Mouse (Mus musculus): ENCODE results near the gene Csnk2a2.

Csnk2a2 gene

GRCm38 (mm10) chr8:95487800-95488697 is 1.8 kb downstream of the Csnk2a2 start:
- DNase-seq (ENCODE audit: low spot score) = no peak

GRCm38 (mm10) chr8:95470008-95470407 is 19.8 kb downstream of the Csnk2a2 start:
- no peak for DNase-seq (ENCODE audit: low spot score)

- no peak for DNase-seq (ENCODE audit: low spot score)
Measured at GRCm38 (mm10) chr8:95468995-95469394, 20.8 kb downstream of the Csnk2a2 start.

DNA sequence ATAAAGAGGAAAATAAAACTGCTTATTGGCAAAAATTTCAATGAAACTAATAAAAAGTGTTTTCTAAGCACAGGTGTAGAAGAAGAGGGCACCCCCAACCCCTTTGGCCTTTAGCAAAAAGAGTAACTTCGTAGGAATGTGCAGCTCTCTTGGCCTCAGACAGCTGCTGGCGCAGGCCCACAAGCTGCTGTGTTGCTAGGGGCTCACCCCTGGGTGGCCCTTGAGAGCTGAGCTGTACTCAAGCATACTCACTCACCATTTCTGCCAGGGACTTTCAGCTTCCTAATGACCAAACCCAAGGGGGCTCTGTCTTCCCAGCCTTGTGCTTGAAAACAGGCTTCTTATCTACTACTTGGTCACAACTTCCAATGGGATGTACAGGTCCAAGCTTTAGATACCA is 23.3 kb downstream of the Csnk2a2 start:
- DNase-seq (ENCODE audit: low spot score) = no peak

- no peak for DNase-seq (ENCODE audit: low spot score)
Measured at GRCm38 (mm10) chr8:95452518-95452917, 37.3 kb downstream of the Csnk2a2 start.

- DNase-seq (ENCODE audit: low spot score) = no peak
Measured at GRCm38 (mm10) chr8:95450271-95450670, 39.6 kb downstream of the Csnk2a2 start.

- DNase-seq (ENCODE audit: low spot score) = no peak
Measured at GRCm38 (mm10) chr8:95447661-95448060, 42.2 kb downstream of the Csnk2a2 start.

DNA sequence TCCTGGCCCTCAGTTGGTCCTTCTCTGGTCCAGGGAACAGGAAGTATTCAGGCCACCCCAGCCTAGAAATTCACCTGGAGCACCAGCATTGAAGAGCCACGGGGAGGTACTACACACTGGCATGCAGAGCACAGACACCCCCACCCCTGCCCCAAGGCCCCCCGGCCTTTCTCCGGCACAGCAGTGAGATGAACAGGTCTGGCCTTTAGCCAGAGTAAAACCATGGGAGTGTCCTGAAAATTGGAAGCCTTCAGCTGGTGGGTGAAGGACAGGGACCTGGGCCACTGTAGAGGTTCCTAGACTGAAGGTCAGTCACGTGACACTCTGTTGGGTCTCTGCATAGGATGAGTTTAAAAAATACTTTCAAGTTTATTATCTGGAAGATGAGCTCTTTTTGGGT is 44.8 kb downstream of the Csnk2a2 start:
- no peak for DNase-seq (ENCODE audit: low spot score)

- no peak for DNase-seq (ENCODE audit: low spot score)
Measured at GRCm38 (mm10) chr8:95441491-95442039, 48.3 kb downstream of the Csnk2a2 start.

DNA sequence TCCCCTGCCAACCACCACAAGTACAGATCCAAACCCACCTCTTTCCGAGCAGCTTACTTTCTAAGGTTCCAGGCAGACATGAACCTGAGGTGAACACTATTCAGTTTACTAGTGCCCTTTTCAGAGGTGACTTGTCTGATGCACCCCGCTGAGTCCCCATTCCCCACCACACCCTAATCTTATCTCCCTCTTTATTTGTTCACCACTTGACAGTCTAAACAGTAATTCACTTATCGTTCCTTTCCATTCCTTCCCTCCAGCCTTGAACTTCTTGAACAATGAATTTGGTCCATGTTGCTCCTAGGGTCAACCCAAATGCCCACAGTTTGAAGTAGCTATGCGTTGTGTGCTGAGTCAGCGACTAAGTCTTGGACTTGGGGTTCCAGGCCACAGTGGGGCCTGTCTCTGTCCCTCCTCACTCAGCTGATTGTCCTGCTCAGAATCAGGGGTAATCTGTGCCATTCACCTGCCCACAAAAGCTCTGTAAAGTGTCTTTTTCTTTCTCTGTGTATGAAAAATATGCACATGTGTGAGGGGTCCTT is 49.6 kb downstream of the Csnk2a2 start:
- DNase-seq (ENCODE audit: low spot score) = no peak

GRCm38 (mm10) chr8:95439421-95439820 is 50.4 kb downstream of the Csnk2a2 start:
- no peak for DNase-seq (ENCODE audit: low spot score)

GRCm38 (mm10) chr8:95437341-95437992 is 52.4 kb downstream of the Csnk2a2 start:
- DNase-seq (ENCODE audit: low spot score) = no peak

GRCm38 (mm10) chr8:95435930-95436329 is 53.9 kb downstream of the Csnk2a2 start:
- no peak for DNase-seq (ENCODE audit: low spot score)

- no peak for DNase-seq (ENCODE audit: low spot score)
Measured at GRCm38 (mm10) chr8:95435471-95435870, 54.4 kb downstream of the Csnk2a2 start.

DNA sequence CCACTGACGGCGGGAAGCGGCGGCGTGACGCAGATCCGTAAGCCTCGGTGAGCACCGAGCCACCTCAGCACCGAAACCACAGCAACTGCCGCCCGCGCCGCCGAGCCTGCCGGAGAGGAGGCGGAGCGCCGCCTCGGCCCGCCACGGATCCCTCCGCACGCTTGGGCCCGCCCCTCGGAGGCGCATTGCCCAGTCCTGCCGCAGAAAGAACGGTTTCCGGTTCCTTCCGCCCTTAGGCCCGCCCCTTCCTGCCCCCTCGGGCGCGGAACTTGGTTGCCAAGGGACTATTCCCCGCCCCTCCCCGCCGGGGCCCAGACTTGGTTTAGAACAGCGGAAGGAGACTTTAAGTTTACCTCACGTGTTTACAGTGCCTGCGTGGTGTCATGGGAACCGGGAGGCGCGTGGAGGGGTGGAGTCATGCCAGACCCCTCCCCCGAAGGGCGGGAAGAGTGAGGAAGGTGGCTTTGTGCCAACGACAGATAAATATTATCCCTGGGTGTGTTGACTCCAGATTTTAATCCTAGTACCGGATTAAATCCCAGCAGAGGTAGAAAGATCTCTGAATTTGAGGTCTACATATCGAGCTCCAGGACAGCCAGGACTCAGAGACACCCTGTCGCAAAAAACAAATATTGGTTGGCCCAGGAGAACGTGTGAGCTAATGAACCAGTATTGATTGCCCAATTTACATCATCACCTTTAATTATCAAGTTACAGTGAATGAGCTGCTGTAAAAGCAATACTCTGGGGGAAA is 55.0 kb downstream of the Csnk2a2 start, which contains the start of gene Cfap20:
Gene Cfap20 (minus strand): TSS at position 184 of the 754 bp plus-strand sequence.
- DNase-seq (ENCODE audit: low spot score) = peak; percentile 98

DNA sequence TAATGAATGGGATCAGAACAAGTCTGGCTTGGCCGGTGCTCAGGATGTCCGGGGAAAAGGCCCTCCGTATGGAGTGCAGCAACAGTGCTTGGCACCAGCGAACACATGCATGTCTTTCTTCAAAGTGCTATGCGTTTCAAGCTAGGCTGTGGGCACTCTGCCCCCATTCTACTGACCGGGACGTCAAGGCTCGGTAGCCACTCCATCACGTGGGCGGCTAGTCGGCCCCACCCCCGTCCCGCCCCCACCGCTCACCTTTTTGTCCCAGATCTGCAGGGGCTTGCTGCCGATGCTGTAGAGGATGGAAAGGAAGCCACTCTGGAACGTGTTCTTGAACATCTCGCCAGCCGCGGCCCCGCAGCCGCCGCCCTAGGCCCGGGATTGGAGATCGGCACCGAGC is 55.6 kb downstream of the Csnk2a2 start:
- DNase-seq (ENCODE audit: low spot score) = no peak

DNA sequence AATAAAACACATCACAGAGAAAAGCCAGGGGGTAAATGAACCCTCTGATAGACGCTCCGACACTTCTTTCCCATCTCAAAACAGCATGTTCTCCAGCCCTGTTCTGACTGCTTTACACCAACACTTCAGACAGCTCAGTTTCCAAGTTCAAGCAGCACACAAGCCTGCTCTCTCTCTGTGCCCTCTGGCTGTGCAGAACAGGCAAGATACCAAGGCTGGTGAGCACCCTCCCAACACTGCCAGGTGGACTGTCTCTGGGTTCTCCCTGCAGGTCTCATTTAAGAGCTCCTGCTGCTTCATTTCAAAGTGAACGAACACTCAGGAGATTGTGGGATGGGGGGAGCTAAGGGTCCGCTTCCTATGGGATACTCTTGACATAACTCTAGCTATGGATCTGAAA is 56.7 kb downstream of the Csnk2a2 start:
- no peak for DNase-seq (ENCODE audit: low spot score)

- no peak for DNase-seq (ENCODE audit: low spot score)
Measured at GRCm38 (mm10) chr8:95432471-95432870, 57.4 kb downstream of the Csnk2a2 start.

DNA sequence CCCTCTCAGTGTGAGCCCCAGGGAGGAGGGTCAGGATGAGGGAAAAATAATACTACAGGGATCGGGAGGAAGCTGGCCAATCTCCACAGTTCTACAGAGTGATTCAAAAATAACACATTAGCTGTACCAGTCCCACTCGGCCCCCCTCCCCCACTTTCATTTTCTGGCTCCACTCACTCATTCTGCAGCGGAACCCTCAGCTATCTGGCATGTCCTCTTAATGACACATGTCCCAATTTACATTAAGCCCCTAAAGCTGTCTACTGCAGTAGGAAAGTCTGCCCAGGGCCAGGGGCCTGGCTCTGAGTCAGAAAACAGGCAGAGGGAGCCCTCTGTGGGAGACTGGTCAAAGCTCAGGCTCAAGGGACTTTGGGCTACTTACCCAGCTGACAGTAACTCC is 59.9 kb downstream of the Csnk2a2 start:
- no peak for DNase-seq (ENCODE audit: low spot score)

- DNase-seq (ENCODE audit: low spot score) = no peak
Measured at GRCm38 (mm10) chr8:95427594-95428535, 62.0 kb downstream of the Csnk2a2 start.

DNA sequence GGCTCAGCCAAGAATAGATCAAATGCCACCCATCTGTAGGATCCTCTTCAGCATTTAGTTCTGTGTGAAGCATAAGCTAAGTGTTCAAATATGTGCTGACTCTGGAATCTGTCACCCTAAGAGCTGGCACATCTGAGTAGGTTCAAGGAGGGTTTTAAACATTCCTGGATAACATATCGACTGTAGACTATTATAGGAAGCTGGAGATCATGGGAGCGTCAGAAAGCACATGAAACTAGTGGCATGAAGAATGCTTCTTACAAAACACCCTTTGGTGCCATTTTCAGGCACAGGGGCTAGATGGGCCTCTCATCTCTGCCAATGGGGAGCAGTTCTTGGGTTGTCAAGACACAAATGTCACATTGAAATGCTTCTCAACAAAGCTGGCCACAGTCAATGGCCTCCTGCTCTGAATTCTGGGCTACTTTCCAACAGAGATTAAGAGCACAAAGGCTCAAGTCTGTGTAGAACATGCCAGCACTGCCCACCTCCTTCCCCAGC is 63.0 kb downstream of the Csnk2a2 start:
- no peak for DNase-seq (ENCODE audit: low spot score)

All from left cerebral cortex, adult 11 months (tissue).